In genomic region chr6:31107916-31108685, GRCm38 (mm10) we compare ENCODE assay signal across 18 mouse cellular contexts.
DNase-seq lines count a peak whose midpoint lies in the region; ATAC-seq and TF ChIP-seq lines count a peak whose summit lies in the region.
"Had no signal": no experiment of that assay in that cellular context is flagged by ENCODE, and none has a peak within 500 bp of the region (broad histone marks: within the 10 kb centered on the region; RNA-seq: fewer than 3 reads in every experiment).

No protein-coding gene starts in this region.

- H3K27ac ChIP-seq in heart, embryonic 12.5 days (ENCODE audit: poor library complexity, severe bottlenecking): peak overlapping the region; percentile 60
- H3K27ac ChIP-seq in brown adipose tissue, adult 24 weeks (replicated peaks; ENCODE audit: low read depth, low read length): peak overlapping the region; percentile 25; the same call in 1 of the 2 replicates
- H3K27ac ChIP-seq in olfactory bulb, adult 2 months (ENCODE audit: insufficient read depth, low read depth, low read length): 0 out of 2 replicates have a peak overlapping the region, but pooled peaks have one; percentile 35
- no peak overlapping the region for H3K27ac ChIP-seq in hindbrain, embryonic 16.5 days (ENCODE audit: low read depth, low read length)
- H3K27ac ChIP-seq: hindbrain, embryonic 13.5 days; intestine, embryonic 15.5 days; kidney, embryonic 15.5 days; liver, embryonic 15.5 days; midbrain, embryonic 12.5 days had no signal

- no peak for TF ChIP-seq CTCF in olfactory bulb, adult 2 months (IDR thresholded peaks at IDR 0.05; ENCODE audit: insufficient read depth, low read depth, low read length)

- H3K36me3 ChIP-seq in heart, embryonic 12.5 days: no peaks in the 10 kb centered on the region
- peaks cover 85% of the 10 kb centered on the region for H3K36me3 ChIP-seq in megakaryocyte, embryonic 14.5 days (replicated peaks; ENCODE audit: low read length)
- no peaks in the 10 kb centered on the region for H3K36me3 ChIP-seq in hindbrain, embryonic 16.5 days (ENCODE audit: control insufficient read depth, insufficient read depth, low read length)
- H3K36me3 ChIP-seq: hindbrain, embryonic 13.5 days; intestine, embryonic 15.5 days; kidney, embryonic 15.5 days; liver, embryonic 15.5 days; midbrain, embryonic 12.5 days had no signal

- H3K9ac ChIP-seq in heart, embryonic 12.5 days: no peak overlapping the region
- H3K9ac ChIP-seq in hindbrain, embryonic 16.5 days (ENCODE audit: low read depth, low read length): no peak overlapping the region
- H3K9ac ChIP-seq: hindbrain, embryonic 13.5 days; intestine, embryonic 15.5 days; kidney, embryonic 15.5 days; liver, embryonic 15.5 days; midbrain, embryonic 12.5 days had no signal

- peaks cover 7% of the 10 kb centered on the region for H3K9me3 ChIP-seq in heart, embryonic 12.5 days (replicated peaks)
- H3K9me3 ChIP-seq in megakaryocyte, embryonic 14.5 days: no peaks in the 10 kb centered on the region
- H3K9me3 ChIP-seq in hindbrain, embryonic 16.5 days (ENCODE audit: control insufficient read depth, low read length): peaks cover 8% of the 10 kb centered on the region; the same call in 1 of the 2 replicates
- H3K9me3 ChIP-seq: intestine, embryonic 15.5 days; liver, embryonic 15.5 days had no signal

- no peak for ATAC-seq in heart, embryonic 12.5 days (ENCODE audit: insufficient number of reproducible peaks, low FRiP score)
- no peak for ATAC-seq in megakaryocyte, adult 5-6 weeks (ENCODE audit: poor library complexity, severe bottlenecking)
- ATAC-seq in hindbrain, embryonic 16.5 days: no peak
- ATAC-seq: activated CD4-positive, CD25-positive, alpha-beta regulatory T cell, adult 4 months; forebrain, embryonic 16.5 days; intestine, embryonic 15.5 days had no signal

- no peak overlapping the region for H3K4me3 ChIP-seq in heart, embryonic 12.5 days
- H3K4me3 ChIP-seq in megakaryocyte, embryonic 14.5 days (replicated peaks): peak overlapping the region; percentile 88
- no peak overlapping the region for H3K4me3 ChIP-seq in brown adipose tissue, adult 24 weeks (ENCODE audit: insufficient read depth, low read depth, low read length)
- H3K4me3 ChIP-seq in olfactory bulb, adult 2 months (ENCODE audit: insufficient read depth, low read depth, low read length): no peak overlapping the region
- no peak overlapping the region for H3K4me3 ChIP-seq in hindbrain, embryonic 16.5 days (ENCODE audit: low read length)
- H3K4me3 ChIP-seq: hindbrain, embryonic 13.5 days; intestine, embryonic 15.5 days; kidney, embryonic 15.5 days; liver, embryonic 15.5 days; midbrain, embryonic 12.5 days had no signal

- 43% methylated on average over 5 of the region's 5 CpGs for WGBS in heart, embryonic 12.5 days
- 69% methylated on average over 5 of the region's 5 CpGs for WGBS in olfactory bulb, adult 2 months
- WGBS in hindbrain, embryonic 16.5 days: 91% methylated on average over 5 of the region's 5 CpGs

- no peak for DNase-seq in heart, adult 18-20 months
- DNase-seq in yolk sac, embryonic 10.5 days (ENCODE audit: low spot score): no peak
- DNase-seq: lung, postnatal 14 days; right cerebral cortex, adult 18-20 months; thymus, adult 18-20 months had no signal

- H3K4me1 ChIP-seq in heart, embryonic 12.5 days (replicated peaks): peaks cover 43% of the 10 kb centered on the region
- H3K4me1 ChIP-seq in megakaryocyte, embryonic 14.5 days: peaks cover 100% of the 10 kb centered on the region
- H3K4me1 ChIP-seq in brown adipose tissue, adult 24 weeks (ENCODE audit: control insufficient read depth, insufficient read depth, insufficient read length, low read length): peaks cover 48% of the 10 kb centered on the region
- peaks cover 31% of the 10 kb centered on the region for H3K4me1 ChIP-seq in olfactory bulb, adult 2 months (ENCODE audit: control insufficient read depth, insufficient read depth, low read length)
- no peaks in the 10 kb centered on the region for H3K4me1 ChIP-seq in hindbrain, embryonic 16.5 days (ENCODE audit: control insufficient read depth, insufficient read depth, low read depth, low read length)
- H3K4me1 ChIP-seq: hindbrain, embryonic 13.5 days; intestine, embryonic 15.5 days; kidney, embryonic 15.5 days had no signal

- no peak for TF ChIP-seq POLR2A in olfactory bulb, adult 2 months (IDR thresholded peaks at IDR 0.05; ENCODE audit: insufficient read depth, low read depth, low read length)

- no peaks in the 10 kb centered on the region for H3K27me3 ChIP-seq in heart, embryonic 12.5 days (replicated peaks)
- no peaks in the 10 kb centered on the region for H3K27me3 ChIP-seq in megakaryocyte, embryonic 14.5 days (replicated peaks)
- H3K27me3 ChIP-seq in hindbrain, embryonic 16.5 days (replicated peaks; ENCODE audit: control insufficient read depth, insufficient read depth, low read length): no peaks in the 10 kb centered on the region
- H3K27me3 ChIP-seq: hindbrain, embryonic 13.5 days; intestine, embryonic 15.5 days; kidney, embryonic 15.5 days; liver, embryonic 15.5 days; midbrain, embryonic 12.5 days had no signal

- H3K4me2 ChIP-seq in heart, embryonic 12.5 days: no peak overlapping the region
- no peak overlapping the region for H3K4me2 ChIP-seq in hindbrain, embryonic 16.5 days (ENCODE audit: low read length)
- H3K4me2 ChIP-seq: hindbrain, embryonic 13.5 days; intestine, embryonic 15.5 days; kidney, embryonic 15.5 days; liver, embryonic 15.5 days; midbrain, embryonic 12.5 days had no signal
